Mouse (Mus musculus) liver, embryonic 14.5 days (tissue): ENCODE results near the gene Slc25a48. TPM values are rescaled to one million over a fixed set of nuclear protein-coding genes. Genes with fewer than 3 reads are reported as not detected.

Source experiments
- ATAC-seq: fragments of 200-750 bp; cut with Nextera tagmentation; 2 replicates; pipeline ENCODE4 v1.8.0; 2017; ENCODE audit warnings: moderate number of reproducible peaks, mild to moderate bottlenecking, moderate library complexity; ENCODE audit not compliant: insufficient read depth
- DNase-seq, 3 experiments: peaks; one replicate each; pipeline ENCODE4 v3.0.0-alpha.2; 2012 to 2013; ENCODE audit warnings: low read depth in 3 of 3, low spot score in 3 of 3
- H3K27ac ChIP-seq: fragments of 300-500 bp; sonication (generic); 2 replicates; pipeline ENCODE4 v1.5.1; 2014; ENCODE audit warnings: moderate library complexity, mild to moderate bottlenecking, control low read depth, inconsistent platforms
- H3K27me3 ChIP-seq: fragments of 300-500 bp; sonication (generic); 2 replicates; pipeline ENCODE4 v1.6.1; 2014; ENCODE audit warnings: mild to moderate bottlenecking, low read length, moderate library complexity; ENCODE audit not compliant: control insufficient read depth, insufficient read depth
- H3K36me3 ChIP-seq: fragments of 300-500 bp; sonication (generic); replicated peaks from 2 replicates; pipeline ENCODE4 v1.6.1; 2014; ENCODE audit warnings: low read depth; ENCODE audit not compliant: control insufficient read depth, insufficient read depth
- H3K4me1 ChIP-seq, 2 experiments: fragments of 200-500 bp in 1 of 2; fragments of 300-500 bp in 1 of 2; sonication (generic) in 1 of 2; replicated peaks; 2 replicates each; pipeline ENCODE4 v1.6.1; 2012 to 2014; ENCODE audit warnings: antibody characterized with exemption in 1 of 2, inconsistent platforms in 1 of 2, low read length in 1 of 2; ENCODE audit not compliant: control insufficient read depth in 2 of 2, insufficient read depth in 2 of 2
- H3K4me2 ChIP-seq: fragments of 300-500 bp; sonication (generic); 2 replicates; pipeline ENCODE4 v1.6.1; 2014; ENCODE audit warnings: low read depth, mild to moderate bottlenecking, control low read depth, moderate library complexity
- H3K4me3 ChIP-seq, 2 experiments: fragments of 200-500 bp in 1 of 2; fragments of 300-500 bp in 1 of 2; sonication (generic) in 1 of 2; 2 replicates each; pipeline ENCODE4 v1.5.1; 2012 to 2014; ENCODE audit warnings: low read depth in 2 of 2, low read length in 2 of 2, mild to moderate bottlenecking in 2 of 2, control low read depth in 1 of 2, inconsistent platforms in 1 of 2, moderate library complexity in 1 of 2; ENCODE audit not compliant: insufficient read depth in 1 of 2
- H3K9ac ChIP-seq: fragments of 300-500 bp; sonication (generic); replicated peaks from 2 replicates; pipeline ENCODE4 v1.6.1; 2014; ENCODE audit warnings: mild to moderate bottlenecking, control low read depth, moderate library complexity
- H3K9me3 ChIP-seq: fragments of 300-500 bp; sonication (generic); 2 replicates; pipeline ENCODE4 v1.6.1; 2016; ENCODE audit warnings: low read length, mixed read lengths; ENCODE audit not compliant: control insufficient read depth
- CTCF ChIP-seq: IDR thresholded peaks from 2 replicates; pipeline ENCODE4 v1.5.1; 2016; ENCODE audit warnings: antibody characterized with exemption, low read depth, control low read depth
- EP300 ChIP-seq: IDR thresholded peaks from 2 replicates; pipeline ENCODE4 v1.6.1; 2016; ENCODE audit warnings: antibody characterized with exemption, low read depth
- WGBS: fragments of 180-500 bp; shearing (Covaris S2); extraction: QIAGEN DNeasy Blood & Tissue Kit; methylation state at CpG from one replicate; pipeline ENCODE4 v1.1.7; 2014; ENCODE audit not compliant: insufficient replicate concordance; 5-methylcytosine and 5-hydroxymethylcytosine counted together
- polyA plus RNA-seq, 2 experiments: library from polyadenylated mRNA; depleted of rRNA in 1 of 2; stranded (reverse) in 1 of 2; unstranded in 1 of 2; fragments of >200 nt; fragmentation: Nextera tagmentation in 1 of 2; extraction: Ambion mirVana in 1 of 2; gene quantifications; 2 replicates each; pipeline versions ENCODE4 v1.2.1 to v1.2.3; 2012 to 2014

The Slc25a48 gene
- polyA plus RNA-seq, 2 experiments: 0.63 to 0.67 TPM

GRCm38 (mm10) chr13:56522081-56522820 is 84.1 kb downstream of the Slc25a48 start, which contains the start of gene Fbxl21:
Gene Fbxl21, plus strand, starts transcription at chr13:56522472.
- Histone ChIP-seq H3K27me3 (no peaks in the 10 kb centered on the region), H3K4me1 (0 out of 4 replicates have a peak, but pooled peaks cover 2% of the 10 kb centered on the region in 2 experiments), H3K27ac (no peak within 1 kb of the TSS), H3K36me3 (no peaks in the 10 kb centered on the region), H3K9me3 (no peaks in the 10 kb centered on the region), H3K9ac (peak within 1 kb of the TSS; percentile 16; the same call in 1 of the 2 replicates), H3K4me3 (peak within 1 kb of the TSS; percentile 21 to 58), H3K4me2 (peak within 1 kb of the TSS; percentile 69)
- DNase-seq (peak; percentile 56 to 69 (median 63)), ATAC-seq (peak; percentile 98)
- WGBS: 1% methylated on average over 55 of the region's 56 CpGs
- TF ChIP-seq EP300: no peak
- no peak for TF ChIP-seq CTCF

- ATAC-seq (peak; percentile 17; the same call in 1 of the 2 replicates), DNase-seq (no peak)
- Histone ChIP-seq H3K36me3 (no peaks in the 10 kb centered on the region), H3K9me3 (no peaks in the 10 kb centered on the region), H3K9ac (peak overlapping the region; percentile 16; the same call in 1 of the 2 replicates), H3K27ac (no peak overlapping the region), H3K27me3 (no peaks in the 10 kb centered on the region), H3K4me2 (peak overlapping the region; percentile 69), H3K4me1 (0 out of 4 replicates have a peak, but pooled peaks cover 2% of the 10 kb centered on the region in 2 experiments), H3K4me3 (peak overlapping the region; percentile 21 to 58)
- no peak for TF ChIP-seq EP300
- TF ChIP-seq CTCF: no peak
- WGBS: 7% methylated on average over 8 of the region's 8 CpGs
Measured at GRCm38 (mm10) chr13:56522821-56523167, 84.6 kb downstream of the Slc25a48 start.

Other genes starting within 250 kb of the Slc25a48 start
- gene Neurog1, start 186.2 kb upstream of the Slc25a48 start, polyA plus RNA-seq (2012; rRNA removed): not detected in 2 replicates
- gene Neurog1, start 186.2 kb upstream of the Slc25a48 start, polyA plus RNA-seq (2014; fragmentation: Nextera tagmentation; extraction: Ambion mirVana): not detected in 2 replicates
- 0.10 and 0.20 TPM in 2 replicates for gene Cxcl14, start 141.8 kb upstream of the Slc25a48 start, polyA plus RNA-seq (2012; rRNA removed)
- gene Cxcl14, start 141.8 kb upstream of the Slc25a48 start, polyA plus RNA-seq (2014; fragmentation: Nextera tagmentation; extraction: Ambion mirVana): not detected in 2 replicates
- not detected in 2 replicates for gene Gm3045, start 11.8 kb upstream of the Slc25a48 start, polyA plus RNA-seq (2012; rRNA removed)
- gene Gm3045, start 11.8 kb upstream of the Slc25a48 start, polyA plus RNA-seq (2014; fragmentation: Nextera tagmentation; extraction: Ambion mirVana): not detected in 2 replicates
- gene Il9, start 43.9 kb downstream of the Slc25a48 start, polyA plus RNA-seq (2012; rRNA removed): not detected in 2 replicates
- not detected in 2 replicates for gene Il9, start 43.9 kb downstream of the Slc25a48 start, polyA plus RNA-seq (2014; fragmentation: Nextera tagmentation; extraction: Ambion mirVana)
- 0.28 and 0.35 TPM in 2 replicates for gene Fbxl21, start 84.1 kb downstream of the Slc25a48 start, polyA plus RNA-seq (2012; rRNA removed)
- gene Fbxl21, start 84.1 kb downstream of the Slc25a48 start, polyA plus RNA-seq (2014; fragmentation: Nextera tagmentation; extraction: Ambion mirVana): 0.63 and 1.0 TPM in 2 replicates
- 22.5 and 29.8 TPM in 2 replicates for gene Lect2, start 110.1 kb downstream of the Slc25a48 start, polyA plus RNA-seq (2012; rRNA removed)
- 53.1 and 57.7 TPM in 2 replicates for gene Lect2, start 110.1 kb downstream of the Slc25a48 start, polyA plus RNA-seq (2014; fragmentation: Nextera tagmentation; extraction: Ambion mirVana)
- 5.0 and 6.1 TPM in 2 replicates for gene Tgfbi, start 171.2 kb downstream of the Slc25a48 start, polyA plus RNA-seq (2012; rRNA removed)
- gene Tgfbi, start 171.2 kb downstream of the Slc25a48 start, polyA plus RNA-seq (2014; fragmentation: Nextera tagmentation; extraction: Ambion mirVana): 6.1 and 6.7 TPM in 2 replicates